In the genomic region with DNA sequence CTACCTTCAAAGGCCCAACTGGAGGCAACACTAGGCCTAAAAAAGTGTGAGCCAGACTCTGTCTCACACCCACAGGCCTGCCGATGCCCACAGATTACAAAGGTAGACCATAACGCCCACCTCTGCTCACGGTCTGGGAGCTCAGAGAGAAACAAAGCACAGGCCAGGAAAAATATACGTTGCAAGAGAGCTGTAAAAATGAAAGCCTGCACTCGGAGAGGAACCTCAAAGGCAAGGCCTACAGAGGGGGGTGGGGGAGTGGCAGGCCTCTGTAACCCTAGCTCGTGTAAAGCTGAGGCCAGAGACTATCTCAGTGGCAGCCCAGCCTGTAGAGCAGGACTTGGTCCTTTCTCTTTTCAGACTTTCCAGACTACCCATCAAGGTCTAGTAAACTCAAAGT, we compare ENCODE assay signal across 24 mouse cellular contexts. TPM values are rescaled to one million over a fixed set of nuclear protein-coding genes. Genes with fewer than 3 reads are reported as not detected.
DNase-seq lines count a peak whose midpoint lies in the region; ATAC-seq and TF ChIP-seq lines count a peak whose summit lies in the region.
"Had no signal": no experiment of that assay in that cellular context is flagged by ENCODE, and none has a peak within 500 bp of the region (broad histone marks: within the 10 kb centered on the region; RNA-seq: fewer than 3 reads in every experiment).

No protein-coding gene starts in this region.

- no peaks in the 10 kb centered on the region for H3K27me3 ChIP-seq in embryonic facial prominence, embryonic 13.5 days
- no peaks in the 10 kb centered on the region for H3K27me3 ChIP-seq in embryonic facial prominence, embryonic 10.5 days (replicated peaks; ENCODE audit: low read depth, poor library complexity, severe bottlenecking)
- no peaks in the 10 kb centered on the region for H3K27me3 ChIP-seq in stomach, embryonic 16.5 days (ENCODE audit: control insufficient read depth, insufficient read depth, low read length)
- no peaks in the 10 kb centered on the region for H3K27me3 ChIP-seq in stomach, postnatal 0 days (ENCODE audit: control insufficient read depth, insufficient read depth, low read length)
- H3K27me3 ChIP-seq: CH12.LX; forebrain, embryonic 12.5 days; limb, embryonic 15.5 days; midbrain, embryonic 12.5 days had no signal

- TF ChIP-seq CTCF in stomach, postnatal 0 days (IDR thresholded peaks at IDR 0.05; ENCODE audit: low read depth) = no peak

- H3K36me3 ChIP-seq in embryonic facial prominence, embryonic 13.5 days = peaks cover 72% of the 10 kb centered on the region
- peaks cover 90% of the 10 kb centered on the region for H3K36me3 ChIP-seq in embryonic facial prominence, embryonic 10.5 days (replicated peaks)
- H3K36me3 ChIP-seq in stomach, embryonic 16.5 days (ENCODE audit: control insufficient read depth, insufficient read depth, low read length) = peaks cover 18% of the 10 kb centered on the region
- peaks cover 18% of the 10 kb centered on the region for H3K36me3 ChIP-seq in stomach, postnatal 0 days (ENCODE audit: control insufficient read depth, insufficient read depth, low read length)

- H3K4me3 ChIP-seq in embryonic facial prominence, embryonic 13.5 days = no peak overlapping the region
- H3K4me3 ChIP-seq in embryonic facial prominence, embryonic 10.5 days = no peak overlapping the region
- no peak overlapping the region for H3K4me3 ChIP-seq in stomach, embryonic 16.5 days (replicated peaks; ENCODE audit: low read length)
- no peak overlapping the region for H3K4me3 ChIP-seq in stomach, postnatal 0 days (ENCODE audit: low read depth, low read length)
- H3K4me3 ChIP-seq: forebrain, embryonic 12.5 days; hindbrain, embryonic 10.5 days; limb, embryonic 15.5 days; midbrain, embryonic 12.5 days had no signal

- 72% methylated on average over 6 of the region's 6 CpGs for WGBS in embryonic facial prominence, embryonic 13.5 days
- WGBS in embryonic facial prominence, embryonic 10.5 days = 85% methylated on average over 6 of the region's 6 CpGs
- WGBS in stomach, embryonic 16.5 days = 70% methylated on average over 6 of the region's 6 CpGs
- WGBS in stomach, postnatal 0 days = 65% methylated on average over 6 of the region's 6 CpGs

- no peak for ATAC-seq in embryonic facial prominence, embryonic 13.5 days (ENCODE audit: insufficient number of reproducible peaks, insufficient read depth, low FRiP score, low TSS enrichment, low read depth)
- ATAC-seq in stomach, embryonic 16.5 days (ENCODE audit: insufficient read depth, low FRiP score) = no peak; the same call in 1 of the 2 replicates
- no peak for ATAC-seq in stomach, postnatal 0 days (ENCODE audit: low FRiP score, low TSS enrichment)
- ATAC-seq: hindbrain, postnatal 0 days had no signal

- no peak overlapping the region for H3K4me2 ChIP-seq in embryonic facial prominence, embryonic 13.5 days
- H3K4me2 ChIP-seq in stomach, embryonic 16.5 days (ENCODE audit: low read depth, low read length) = no peak overlapping the region
- H3K4me2 ChIP-seq in stomach, postnatal 0 days (replicated peaks; ENCODE audit: low read depth) = no peak overlapping the region
- H3K4me2 ChIP-seq: forebrain, embryonic 12.5 days; limb, embryonic 15.5 days; midbrain, embryonic 12.5 days had no signal

- H3K4me1 ChIP-seq in embryonic facial prominence, embryonic 13.5 days = peaks cover 6% of the 10 kb centered on the region; the same call in 1 of the 2 replicates
- no peaks in the 10 kb centered on the region for H3K4me1 ChIP-seq in embryonic facial prominence, embryonic 10.5 days
- H3K4me1 ChIP-seq in stomach, embryonic 16.5 days (ENCODE audit: control insufficient read depth, insufficient read depth, low read length) = peaks cover 10% of the 10 kb centered on the region
- H3K4me1 ChIP-seq in stomach, postnatal 0 days (replicated peaks; ENCODE audit: control insufficient read depth, insufficient read depth) = no peaks in the 10 kb centered on the region; the same call in 1 of the 2 replicates
- H3K4me1 ChIP-seq: forebrain, embryonic 12.5 days; midbrain, embryonic 12.5 days had no signal

- no peak for DNase-seq in embryonic facial prominence, embryonic 10.5 days (ENCODE audit: low spot score)
- no peak for DNase-seq in stomach, postnatal 0 days (ENCODE audit: low spot score)
- peak; percentile 84 for DNase-seq in gonadal fat pad, adult 2 months (ENCODE audit: low read depth)
- no peak for DNase-seq in ovary, postnatal 36 days (ENCODE audit: low spot score)
- DNase-seq in lung, adult 18-20 months = no peak
- no peak for DNase-seq in urinary bladder, postnatal 4 days (ENCODE audit: low spot score in 2 of 2)
- DNase-seq: adrenal gland, postnatal 10 days; cerebellum, postnatal 14 days; gastrocnemius, postnatal 14 days; kidney, adult 8-10 months; lung, postnatal 10 days; right cerebral cortex, postnatal 14 days; thymus, postnatal 25 days had no signal

- TF ChIP-seq EP300 in stomach, postnatal 0 days (optimal IDR thresholded peaks at IDR 0.05) = no peak

- no peak overlapping the region for H3K9ac ChIP-seq in embryonic facial prominence, embryonic 13.5 days
- H3K9ac ChIP-seq in stomach, embryonic 16.5 days (ENCODE audit: low read length) = 0 out of 2 replicates have a peak overlapping the region, but pooled peaks have one; percentile 20
- H3K9ac ChIP-seq in stomach, postnatal 0 days (ENCODE audit: low read length) = no peak overlapping the region
- H3K9ac ChIP-seq: forebrain, embryonic 12.5 days; limb, embryonic 15.5 days; midbrain, embryonic 12.5 days had no signal

- H3K9me3 ChIP-seq in embryonic facial prominence, embryonic 13.5 days = no peaks in the 10 kb centered on the region
- H3K9me3 ChIP-seq in embryonic facial prominence, embryonic 10.5 days = no peaks in the 10 kb centered on the region
- H3K9me3 ChIP-seq in stomach, embryonic 16.5 days (replicated peaks; ENCODE audit: control insufficient read depth, low read length) = no peaks in the 10 kb centered on the region
- H3K9me3 ChIP-seq in stomach, postnatal 0 days (ENCODE audit: control insufficient read depth, low read length) = no peaks in the 10 kb centered on the region
- H3K9me3 ChIP-seq: forebrain, embryonic 12.5 days; hindbrain, embryonic 10.5 days; limb, embryonic 15.5 days; midbrain, embryonic 12.5 days had no signal

- 0 out of 2 replicates have a peak overlapping the region, but pooled peaks have one; percentile 22 for H3K27ac ChIP-seq in embryonic facial prominence, embryonic 13.5 days
- no peak overlapping the region for H3K27ac ChIP-seq in embryonic facial prominence, embryonic 10.5 days (replicated peaks)
- peak overlapping the region; percentile 29; the same call in 1 of the 2 replicates for H3K27ac ChIP-seq in stomach, embryonic 16.5 days (ENCODE audit: low read length)
- H3K27ac ChIP-seq in stomach, postnatal 0 days (replicated peaks) = no peak overlapping the region
- H3K27ac ChIP-seq: forebrain, embryonic 12.5 days; hindbrain, embryonic 10.5 days; hindbrain, postnatal 0 days; limb, embryonic 15.5 days; midbrain, embryonic 12.5 days had no signal

RNA-seq across cellular contexts. Expression of gene Mbtps1, which starts 13.4 kb away (rescaled TPM):
- 132 and 150 TPM in 2 replicates for polyA plus RNA-seq in embryonic facial prominence, embryonic 13.5 days (2015; fragmentation: Nextera tagmentation; extraction: Ambion mirVana)
- polyA plus RNA-seq in embryonic facial prominence, embryonic 10.5 days (2016; fragmentation: Nextera tagmentation; extraction: Ambion mirVana) = 120 and 121 TPM in 2 replicates
- 108 and 115 TPM in 2 replicates for polyA plus RNA-seq in stomach, embryonic 16.5 days (2015; fragmentation: Nextera tagmentation; extraction: Ambion mirVana)
- polyA plus RNA-seq in stomach, postnatal 0 days (2015; fragmentation: Nextera tagmentation; extraction: Ambion mirVana) = 37.1 and 38.4 TPM in 2 replicates
- polyA plus RNA-seq in gonadal fat pad, adult 2 months (2012; rRNA removed) = 103 and 107 TPM in 2 replicates

RNA-seq across cellular contexts. Expression of gene Hsdl1, which starts 29.8 kb away (rescaled TPM):
- polyA plus RNA-seq in embryonic facial prominence, embryonic 13.5 days (2015; fragmentation: Nextera tagmentation; extraction: Ambion mirVana) = 29.1 and 30.0 TPM in 2 replicates
- polyA plus RNA-seq in embryonic facial prominence, embryonic 10.5 days (2016; fragmentation: Nextera tagmentation; extraction: Ambion mirVana) = 42.0 and 43.5 TPM in 2 replicates
- 31.0 and 39.2 TPM in 2 replicates for polyA plus RNA-seq in stomach, embryonic 16.5 days (2015; fragmentation: Nextera tagmentation; extraction: Ambion mirVana)
- polyA plus RNA-seq in stomach, postnatal 0 days (2015; fragmentation: Nextera tagmentation; extraction: Ambion mirVana) = 21.3 and 21.4 TPM in 2 replicates
- 26.2 and 28.6 TPM in 2 replicates for polyA plus RNA-seq in gonadal fat pad, adult 2 months (2012; rRNA removed)

RNA-seq across cellular contexts. Expression of gene Dnaaf1, which starts 29.9 kb away (rescaled TPM):
- 0.08 and 0.19 TPM in 2 replicates for polyA plus RNA-seq in embryonic facial prominence, embryonic 13.5 days (2015; fragmentation: Nextera tagmentation; extraction: Ambion mirVana)
- 0.11 and 0.15 TPM in 2 replicates for polyA plus RNA-seq in embryonic facial prominence, embryonic 10.5 days (2016; fragmentation: Nextera tagmentation; extraction: Ambion mirVana)
- polyA plus RNA-seq in stomach, embryonic 16.5 days (2015; fragmentation: Nextera tagmentation; extraction: Ambion mirVana) = 0.30 and 0.66 TPM in 2 replicates
- 0.24 and 0.30 TPM in 2 replicates for polyA plus RNA-seq in stomach, postnatal 0 days (2015; fragmentation: Nextera tagmentation; extraction: Ambion mirVana)
- polyA plus RNA-seq in gonadal fat pad, adult 2 months (2012; rRNA removed) = 2.0 and 4.0 TPM in 2 replicates

RNA-seq across cellular contexts. Expression of gene Slc38a8, which starts 43.7 kb away (rescaled TPM):
- 0.07 TPM in 1 of 2 replicates, not detected in the other for polyA plus RNA-seq in embryonic facial prominence, embryonic 13.5 days (2015; fragmentation: Nextera tagmentation; extraction: Ambion mirVana)
- 1.9 and 2.1 TPM in 2 replicates for polyA plus RNA-seq in embryonic facial prominence, embryonic 10.5 days (2016; fragmentation: Nextera tagmentation; extraction: Ambion mirVana)
- polyA plus RNA-seq in stomach, embryonic 16.5 days (2015; fragmentation: Nextera tagmentation; extraction: Ambion mirVana) = not detected in 2 replicates
- not detected in 2 replicates for polyA plus RNA-seq in stomach, postnatal 0 days (2015; fragmentation: Nextera tagmentation; extraction: Ambion mirVana)
- polyA plus RNA-seq in gonadal fat pad, adult 2 months (2012; rRNA removed) = 0.18 and 0.24 TPM in 2 replicates
- polyA plus RNA-seq: heart, embryonic 16.5 days; hindbrain, embryonic 10.5 days; limb, embryonic 15.5 days; liver, embryonic 16.5 days; neural tube, embryonic 14.5 days had no signal

RNA-seq across cellular contexts. Expression of gene Taf1c, which starts 59.8 kb away (rescaled TPM):
- polyA plus RNA-seq in embryonic facial prominence, embryonic 13.5 days (2015; fragmentation: Nextera tagmentation; extraction: Ambion mirVana) = 12.9 and 13.7 TPM in 2 replicates
- 15.7 and 17.8 TPM in 2 replicates for polyA plus RNA-seq in embryonic facial prominence, embryonic 10.5 days (2016; fragmentation: Nextera tagmentation; extraction: Ambion mirVana)
- 11.0 and 11.3 TPM in 2 replicates for polyA plus RNA-seq in stomach, embryonic 16.5 days (2015; fragmentation: Nextera tagmentation; extraction: Ambion mirVana)
- 5.9 and 6.2 TPM in 2 replicates for polyA plus RNA-seq in stomach, postnatal 0 days (2015; fragmentation: Nextera tagmentation; extraction: Ambion mirVana)
- 13.6 and 17.8 TPM in 2 replicates for polyA plus RNA-seq in gonadal fat pad, adult 2 months (2012; rRNA removed)

Comparison
In these comparisons a context has a peak if more than half of its experiments do, and no peak if none do; other contexts are left out.
1. H3K27ac ChIP-seq: peak in embryonic facial prominence, embryonic 13.5 days (single experiment) and stomach, embryonic 16.5 days (single experiment); none in embryonic facial prominence, embryonic 10.5 days (single experiment) and stomach, postnatal 0 days (single experiment).